Mouse (Mus musculus): ENCODE results near the gene Mlip. TPM values are rescaled to one million over a fixed set of nuclear protein-coding genes. Genes with fewer than 3 reads are reported as not detected.

Gene Mlip
- polyA plus RNA-seq, 1 experiment from 2014 or later: 2.2 TPM

DNA sequence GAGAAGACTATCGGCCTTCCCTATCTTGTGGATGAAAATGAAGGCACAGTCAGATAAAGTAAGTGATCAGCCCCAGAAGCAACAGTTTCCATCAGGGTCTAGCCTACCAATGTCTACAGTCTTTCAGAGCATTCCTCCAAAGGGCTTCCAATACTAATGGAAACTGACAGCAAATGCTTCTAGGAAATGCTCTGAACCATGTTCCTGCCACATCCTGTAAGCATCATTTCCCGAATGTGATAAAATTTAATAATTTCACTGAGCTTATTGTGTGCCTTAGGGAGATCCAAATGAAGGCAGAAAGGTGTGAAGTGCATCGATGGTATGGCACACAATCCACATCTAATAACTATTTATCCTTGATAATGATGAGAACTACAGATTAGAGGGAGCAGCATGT is 173.3 kb downstream of the Mlip start:
- Histone ChIP-seq H3K27me3 (replicated peaks; ENCODE audit: control insufficient read depth, insufficient read depth, low read length) (no peaks in the 10 kb centered on the region), H3K4me2 (ENCODE audit: low read length) (no peak overlapping the region), H3K4me1 (ENCODE audit: control insufficient read depth, insufficient read depth, low read depth, low read length) (no peaks in the 10 kb centered on the region), H3K36me3 (ENCODE audit: control insufficient read depth, insufficient read depth, low read length) (no peaks in the 10 kb centered on the region), H3K27ac (ENCODE audit: low read depth, low read length) (no peak overlapping the region), H3K9ac (ENCODE audit: low read depth, low read length) (no peak overlapping the region), H3K9me3 (ENCODE audit: control insufficient read depth, low read length) (no peaks in the 10 kb centered on the region), H3K4me3 (ENCODE audit: low read length) (no peak overlapping the region)
- 75% methylated on average over 3 of the region's 3 CpGs for WGBS
- no peak for ATAC-seq

DNA sequence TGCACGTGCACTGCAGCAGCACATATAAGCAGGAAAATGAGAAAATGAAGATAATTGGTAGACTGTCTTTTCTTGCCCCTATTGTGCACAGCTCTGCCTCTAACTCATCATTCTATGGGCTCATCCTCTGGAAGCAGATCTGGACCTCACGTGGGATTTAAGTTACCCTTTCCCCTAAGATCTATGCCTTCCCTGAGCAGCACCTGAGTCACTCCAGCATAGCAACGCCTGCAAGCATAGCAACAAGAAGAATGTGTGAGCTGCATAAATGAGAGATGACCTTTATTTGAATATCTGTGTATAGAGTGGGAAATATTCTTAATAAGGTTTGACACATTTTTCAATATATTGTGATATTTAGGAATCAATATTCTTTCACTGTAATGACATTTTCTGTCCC is 176.9 kb downstream of the Mlip start:
- Histone ChIP-seq H3K9me3 (ENCODE audit: control insufficient read depth, low read length) (no peaks in the 10 kb centered on the region), H3K36me3 (ENCODE audit: control insufficient read depth, insufficient read depth, low read length) (no peaks in the 10 kb centered on the region), H3K4me3 (ENCODE audit: low read length) (no peak overlapping the region), H3K9ac (ENCODE audit: low read depth, low read length) (no peak overlapping the region), H3K27ac (ENCODE audit: low read depth, low read length) (no peak overlapping the region), H3K27me3 (replicated peaks; ENCODE audit: control insufficient read depth, insufficient read depth, low read length) (no peaks in the 10 kb centered on the region), H3K4me1 (ENCODE audit: control insufficient read depth, insufficient read depth, low read depth, low read length) (no peaks in the 10 kb centered on the region), H3K4me2 (ENCODE audit: low read length) (no peak overlapping the region)
- peak; percentile 50; the same call in 1 of the 2 replicates for ATAC-seq
- WGBS: 59% methylated on average over 3 of the region's 3 CpGs

DNA sequence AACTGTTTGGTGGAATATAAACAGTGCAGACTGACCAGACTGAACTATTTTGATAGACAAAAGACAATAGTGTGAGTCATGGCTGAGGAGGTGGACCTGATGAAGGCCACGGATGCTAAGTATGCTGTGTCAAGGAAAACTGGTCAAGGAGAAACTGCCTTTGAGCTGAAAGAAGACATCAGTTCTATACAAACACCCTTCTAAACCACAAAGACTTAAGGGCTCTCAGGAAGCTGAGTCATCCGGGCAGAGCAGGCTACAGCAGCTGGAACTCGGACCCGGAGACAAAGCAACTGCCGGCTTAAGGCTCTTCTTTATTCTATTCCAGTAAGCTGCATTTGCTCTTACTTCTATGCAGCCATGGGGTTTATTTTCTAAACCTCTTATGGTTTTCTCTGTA is 180.7 kb downstream of the Mlip start:
- no peak overlapping the region for H3K4me3 ChIP-seq (ENCODE audit: low read length)
- H3K27me3 ChIP-seq (replicated peaks; ENCODE audit: control insufficient read depth, insufficient read depth, low read length): no peaks in the 10 kb centered on the region
- H3K36me3 ChIP-seq (ENCODE audit: control insufficient read depth, insufficient read depth, low read length): no peaks in the 10 kb centered on the region
- no peak overlapping the region for H3K9ac ChIP-seq (ENCODE audit: low read depth, low read length)
- no peak overlapping the region for H3K27ac ChIP-seq (ENCODE audit: low read depth, low read length)
- no peak for ATAC-seq
- 64% methylated on average over 5 of the region's 5 CpGs for WGBS
- H3K4me2 ChIP-seq (ENCODE audit: low read length): no peak overlapping the region
- H3K4me1 ChIP-seq (ENCODE audit: control insufficient read depth, insufficient read depth, low read depth, low read length): no peaks in the 10 kb centered on the region
- no peaks in the 10 kb centered on the region for H3K9me3 ChIP-seq (ENCODE audit: control insufficient read depth, low read length)

DNA sequence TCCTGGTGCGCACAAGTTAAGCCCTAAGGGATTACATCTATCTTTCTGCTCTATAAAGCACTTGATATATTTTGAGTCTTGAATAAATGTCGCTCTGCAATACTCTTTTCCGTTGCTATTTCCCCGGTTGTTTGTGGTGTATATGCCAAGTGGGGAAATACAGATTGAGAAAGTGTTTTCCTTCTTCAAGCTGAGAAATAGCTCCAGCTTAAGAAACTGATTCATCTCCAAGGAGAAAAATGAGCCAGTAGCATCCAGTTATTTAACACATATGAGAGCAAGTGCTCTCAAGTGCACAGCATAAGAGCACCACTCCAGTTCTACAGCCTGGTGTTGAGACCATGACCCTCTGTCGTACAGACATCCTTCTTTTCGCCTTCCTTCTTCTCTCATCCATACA is 186.9 kb downstream of the Mlip start:
- ATAC-seq: no peak
- no peak overlapping the region for H3K4me3 ChIP-seq (ENCODE audit: low read length)
- H3K36me3 ChIP-seq (ENCODE audit: control insufficient read depth, insufficient read depth, low read length): no peaks in the 10 kb centered on the region
- H3K4me1 ChIP-seq (ENCODE audit: control insufficient read depth, insufficient read depth, low read depth, low read length): no peaks in the 10 kb centered on the region
- no peaks in the 10 kb centered on the region for H3K27me3 ChIP-seq (replicated peaks; ENCODE audit: control insufficient read depth, insufficient read depth, low read length)
- no peak overlapping the region for H3K4me2 ChIP-seq (ENCODE audit: low read length)
- H3K9me3 ChIP-seq (ENCODE audit: control insufficient read depth, low read length): no peaks in the 10 kb centered on the region
- WGBS: 83% methylated on average over 6 of the region's 6 CpGs
- H3K9ac ChIP-seq (ENCODE audit: low read depth, low read length): no peak overlapping the region
- H3K27ac ChIP-seq (ENCODE audit: low read depth, low read length): no peak overlapping the region

DNA sequence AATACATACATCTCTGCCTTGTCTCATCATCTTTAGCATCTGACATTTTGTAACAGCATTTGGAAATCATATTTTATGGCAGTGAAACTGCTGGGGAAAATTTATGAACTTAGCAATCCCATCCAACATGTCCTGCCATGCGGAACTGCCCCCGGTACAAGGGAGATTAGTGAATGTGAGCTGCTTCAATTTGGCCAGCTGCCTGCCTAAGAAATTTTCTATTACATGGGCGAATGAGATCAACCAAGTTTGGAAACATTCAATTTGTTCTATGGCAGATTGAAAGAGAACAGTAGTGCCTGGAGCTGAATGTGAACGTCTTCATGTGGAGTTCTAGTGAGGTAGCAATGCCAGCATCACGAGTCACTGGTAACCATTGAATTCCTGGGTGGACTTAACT is 191.0 kb downstream of the Mlip start:
- Histone ChIP-seq H3K9ac (ENCODE audit: low read depth, low read length) (no peak overlapping the region), H3K4me1 (ENCODE audit: control insufficient read depth, insufficient read depth, low read depth, low read length) (no peaks in the 10 kb centered on the region), H3K27ac (ENCODE audit: low read depth, low read length) (no peak overlapping the region), H3K4me2 (ENCODE audit: low read length) (no peak overlapping the region), H3K9me3 (ENCODE audit: control insufficient read depth, low read length) (no peaks in the 10 kb centered on the region), H3K27me3 (replicated peaks; ENCODE audit: control insufficient read depth, insufficient read depth, low read length) (no peaks in the 10 kb centered on the region), H3K36me3 (ENCODE audit: control insufficient read depth, insufficient read depth, low read length) (no peaks in the 10 kb centered on the region), H3K4me3 (ENCODE audit: low read length) (no peak overlapping the region)
- ATAC-seq: peak; percentile 72
- 50% methylated on average over 5 of the region's 5 CpGs for WGBS

DNA sequence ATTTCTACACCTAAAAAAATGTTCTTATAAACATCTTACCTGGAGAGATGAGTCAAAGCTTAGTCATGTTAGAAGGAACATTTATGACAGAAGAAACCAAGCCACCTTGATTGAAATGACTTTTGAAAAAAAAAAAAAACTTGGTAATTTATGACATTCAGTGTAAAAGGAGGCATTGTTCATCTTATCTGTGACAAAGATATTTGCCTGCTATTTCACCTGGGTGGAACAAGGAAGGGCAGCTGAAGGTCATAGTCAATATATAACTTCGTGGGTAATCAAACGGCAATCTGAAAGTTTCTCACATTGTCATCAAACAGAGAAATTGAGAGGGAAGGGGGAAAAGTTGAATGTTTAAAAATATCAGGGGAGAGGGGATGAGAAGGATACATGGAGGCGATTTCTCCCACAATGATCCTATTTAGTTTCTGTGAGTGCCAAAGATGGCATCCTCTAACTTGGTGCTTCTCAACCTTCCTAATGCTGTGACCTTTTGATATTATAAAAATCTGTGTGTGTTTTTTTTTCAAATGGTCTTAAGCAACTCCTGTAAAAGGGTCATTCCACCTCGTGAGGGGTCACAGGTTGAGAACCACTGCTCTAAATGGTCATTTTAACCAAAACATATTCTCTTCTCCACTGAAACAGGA is 192.4 kb downstream of the Mlip start:
- Histone ChIP-seq H3K27me3 (replicated peaks; ENCODE audit: control insufficient read depth, insufficient read depth, low read length) (no peaks in the 10 kb centered on the region), H3K27ac (ENCODE audit: low read depth, low read length) (no peak overlapping the region), H3K9ac (ENCODE audit: low read depth, low read length) (no peak overlapping the region), H3K4me1 (ENCODE audit: control insufficient read depth, insufficient read depth, low read depth, low read length) (no peaks in the 10 kb centered on the region), H3K36me3 (ENCODE audit: control insufficient read depth, insufficient read depth, low read length) (no peaks in the 10 kb centered on the region), H3K9me3 (ENCODE audit: control insufficient read depth, low read length) (no peaks in the 10 kb centered on the region), H3K4me3 (ENCODE audit: low read length) (no peak overlapping the region), H3K4me2 (ENCODE audit: low read length) (no peak overlapping the region)
- 80% methylated on average over 4 of the region's 4 CpGs for WGBS
- ATAC-seq: no peak

DNA sequence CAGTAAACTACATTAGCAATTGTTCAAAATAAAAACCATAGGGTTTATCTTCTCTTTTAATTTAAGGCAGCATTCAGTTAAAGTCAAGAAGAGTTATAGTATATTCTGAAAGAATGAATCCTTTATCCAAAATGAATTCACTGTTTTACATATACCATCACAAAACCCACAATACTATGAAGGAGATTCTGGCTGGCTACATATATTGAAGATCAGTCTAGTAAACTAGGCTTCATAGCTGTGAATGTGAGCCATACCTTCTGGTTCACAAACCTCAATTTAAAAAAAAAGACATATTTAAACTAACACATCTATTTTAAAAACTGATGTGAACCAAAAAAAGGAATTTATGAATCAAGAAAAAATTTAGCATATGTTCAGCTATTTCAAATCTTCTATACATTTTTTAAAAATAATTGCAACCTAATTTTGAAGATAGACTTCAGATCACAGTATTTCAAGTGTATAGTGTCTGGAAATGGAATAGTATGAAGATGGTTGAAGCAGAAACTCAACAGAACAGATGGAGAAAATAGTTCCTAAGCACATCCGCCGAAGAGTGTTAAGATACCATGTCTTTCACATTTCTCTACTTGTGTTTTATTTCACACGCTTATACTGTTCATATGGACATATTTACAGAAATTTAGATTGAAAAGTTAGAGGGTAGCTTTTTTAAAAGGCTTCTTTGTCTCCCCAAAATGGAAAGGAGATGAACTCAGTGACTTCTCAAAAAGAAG is 204.1 kb downstream of the Mlip start:
- ATAC-seq: no peak
- Histone ChIP-seq H3K4me3 (ENCODE audit: low read length) (no peak overlapping the region), H3K4me1 (ENCODE audit: control insufficient read depth, insufficient read depth, low read depth, low read length) (no peaks in the 10 kb centered on the region), H3K27ac (ENCODE audit: low read depth, low read length) (no peak overlapping the region), H3K9ac (ENCODE audit: low read depth, low read length) (no peak overlapping the region), H3K36me3 (ENCODE audit: control insufficient read depth, insufficient read depth, low read length) (no peaks in the 10 kb centered on the region), H3K9me3 (ENCODE audit: control insufficient read depth, low read length) (no peaks in the 10 kb centered on the region), H3K27me3 (replicated peaks; ENCODE audit: control insufficient read depth, insufficient read depth, low read length) (no peaks in the 10 kb centered on the region), H3K4me2 (ENCODE audit: low read length) (no peak overlapping the region)
- WGBS: 96% methylated on average over 3 of the region's 3 CpGs

DNA sequence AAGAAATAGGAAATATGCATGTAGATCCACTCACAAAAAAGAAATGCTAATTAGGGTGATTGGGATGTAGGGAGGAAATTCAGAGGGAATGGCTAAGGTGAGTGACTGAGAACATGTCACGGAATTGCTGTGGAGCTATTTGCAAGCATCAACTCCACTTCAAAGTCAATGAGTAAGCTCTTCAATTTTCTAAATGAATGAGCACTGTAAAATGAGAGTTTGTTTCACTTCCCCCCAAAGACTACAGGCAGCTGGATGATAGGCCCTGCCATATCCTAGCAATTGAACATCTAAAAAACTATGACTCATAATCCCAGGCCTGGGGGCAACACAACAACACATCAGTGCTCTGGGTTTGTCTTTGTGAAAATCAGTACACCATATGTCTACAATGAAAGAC is 233.0 kb downstream of the Mlip start:
- ATAC-seq: no peak
- Histone ChIP-seq H3K9ac (ENCODE audit: low read depth, low read length) (no peak overlapping the region), H3K4me3 (ENCODE audit: low read length) (no peak overlapping the region), H3K27me3 (replicated peaks; ENCODE audit: control insufficient read depth, insufficient read depth, low read length) (no peaks in the 10 kb centered on the region), H3K9me3 (ENCODE audit: control insufficient read depth, low read length) (no peaks in the 10 kb centered on the region), H3K4me2 (ENCODE audit: low read length) (no peak overlapping the region), H3K27ac (ENCODE audit: low read depth, low read length) (no peak overlapping the region), H3K4me1 (ENCODE audit: control insufficient read depth, insufficient read depth, low read depth, low read length) (no peaks in the 10 kb centered on the region), H3K36me3 (ENCODE audit: control insufficient read depth, insufficient read depth, low read length) (no peaks in the 10 kb centered on the region)
- 94% methylated on average over 1 of the region's 1 CpGs for WGBS

DNA sequence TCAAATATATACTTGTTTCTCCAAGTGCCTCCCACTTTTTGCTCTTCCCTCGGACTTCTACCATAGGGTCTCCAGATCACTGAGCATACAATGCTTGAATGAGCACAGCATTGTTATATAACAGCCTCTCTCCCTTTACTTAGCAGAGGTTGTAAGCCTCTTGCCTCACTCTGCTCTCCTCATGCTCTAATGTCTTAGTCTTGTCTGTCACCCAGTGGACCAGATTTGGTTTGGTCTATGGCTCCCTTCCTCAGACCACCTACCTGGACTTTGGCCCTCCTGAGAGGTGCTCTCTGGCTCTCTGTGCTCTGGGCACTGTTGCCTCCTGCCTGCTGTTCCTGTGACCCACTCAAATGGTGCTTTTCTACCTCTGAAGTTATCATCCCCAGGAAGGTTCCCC is 255.9 kb downstream of the Mlip start:
- H3K27ac ChIP-seq (ENCODE audit: low read depth, low read length): no peak overlapping the region
- no peaks in the 10 kb centered on the region for H3K27me3 ChIP-seq (replicated peaks; ENCODE audit: control insufficient read depth, insufficient read depth, low read length)
- no peaks in the 10 kb centered on the region for H3K9me3 ChIP-seq (ENCODE audit: control insufficient read depth, low read length)
- no peak for ATAC-seq
- H3K36me3 ChIP-seq (ENCODE audit: control insufficient read depth, insufficient read depth, low read length): no peaks in the 10 kb centered on the region
- H3K4me2 ChIP-seq (ENCODE audit: low read length): no peak overlapping the region
- WGBS: 69% methylated on average over 1 of the region's 1 CpGs
- no peak overlapping the region for H3K9ac ChIP-seq (ENCODE audit: low read depth, low read length)
- H3K4me1 ChIP-seq (ENCODE audit: control insufficient read depth, insufficient read depth, low read depth, low read length): no peaks in the 10 kb centered on the region
- no peak overlapping the region for H3K4me3 ChIP-seq (ENCODE audit: low read length)
